Mouse (Mus musculus) spleen, adult 12 weeks (tissue): ENCODE measurements around the gene Prps1l3.

Experiments used
- DNase-seq: peaks from one replicate; pipeline ENCODE4 v3.0.0; 2022; ENCODE audit warnings: low spot score

The Prps1l3 gene

GRCm38 (mm10) chr12:57243671-57244495 lies 13.7 kb downstream of the Prps1l3 start:
- no peak for DNase-seq

GRCm38 (mm10) chr12:57258572-57258971 lies 28.4 kb downstream of the Prps1l3 start:
- DNase-seq: no peak

- no peak for DNase-seq
Measured at GRCm38 (mm10) chr12:57275456-57275855, 45.2 kb downstream of the Prps1l3 start.

- no peak for DNase-seq
Measured at GRCm38 (mm10) chr12:57281155-57282114, 51.2 kb downstream of the Prps1l3 start.

GRCm38 (mm10) chr12:57285303-57286059 lies 55.3 kb downstream of the Prps1l3 start:
- no peak for DNase-seq
